Mouse (Mus musculus) erythroblast, embryonic 14.5 days (primary cell): ENCODE data around the gene Odf3l2.

Experiments used
- GATA1 ChIP-seq: IDR thresholded peaks from 2 replicates; pipeline ENCODE4 v1.6.1; 2012; ENCODE audit warnings: low read length, inconsistent platforms, mixed read lengths
- TAL1 ChIP-seq: IDR thresholded peaks from 3 replicates; pipeline ENCODE4 v1.6.1; 2012; ENCODE audit warnings: low read length, inconsistent platforms, mixed read lengths

GRCm38 (mm10) chr10:79616376-79616775 is 29.2 kb downstream of the Odf3l2 start:
- TF ChIP-seq TAL1: no peak
- TF ChIP-seq GATA1: no peak
